Mouse (Mus musculus) neutrophil, adult 5-6 weeks (primary cell): ENCODE measurements at regions not wholly inside any gene's neighbourhood (a gene's known extent, or its start where the extent isn't known, plus 50 kb on each side); places are given as distances from the start of the nearest gene placed in this dataset.

Source experiments
- ATAC-seq: fragments of 151-379, 151-347 bp; 2 replicates; pipeline ENCODE4 v1.8.0; 2017; ENCODE audit warnings: mild to moderate bottlenecking, moderate TSS enrichment; ENCODE audit not compliant: insufficient number of reproducible peaks, poor library complexity, low FRiP score, severe bottlenecking; ENCODE audit errors: extremely low read depth

GRCm38 (mm10) chr13:99784314-99784713 lies 116.6 kb downstream of the Cartpt start:
- no peak for ATAC-seq

GRCm38 (mm10) chr13:99782883-99783721 lies 117.8 kb downstream of the Cartpt start:
- ATAC-seq = no peak

- no peak for ATAC-seq
These were observed 119.3 kb downstream of the Cartpt start for GRCm38 (mm10) chr13:99781616-99782015.

- no peak for ATAC-seq
These were observed 120.0 kb downstream of the Cartpt start for GRCm38 (mm10) chr13:99780751-99781460.

- ATAC-seq = no peak
These were observed 122.1 kb downstream of the Cartpt start for GRCm38 (mm10) chr13:99778747-99779146.

- no peak for ATAC-seq
These were observed 123.2 kb downstream of the Cartpt start for GRCm38 (mm10) chr13:99777736-99778135.

- ATAC-seq = no peak
These were observed 134.9 kb downstream of the Cartpt start for GRCm38 (mm10) chr13:99765965-99766364.

GRCm38 (mm10) chr13:99764764-99765163 lies 136.1 kb downstream of the Cartpt start:
- ATAC-seq = peak; percentile 51; the same call in 1 of the 2 replicates

GRCm38 (mm10) chr13:99764097-99764714 lies 136.7 kb downstream of the Cartpt start:
- peak; percentile 51; the same call in 1 of the 2 replicates for ATAC-seq

- no peak for ATAC-seq
These were observed 139.0 kb downstream of the Cartpt start for GRCm38 (mm10) chr13:99761843-99762242.

- ATAC-seq = no peak
These were observed 139.5 kb downstream of the Cartpt start for GRCm38 (mm10) chr13:99761423-99761822.

GRCm38 (mm10) chr13:99760646-99761045 lies 140.2 kb downstream of the Cartpt start:
- ATAC-seq = no peak

GRCm38 (mm10) chr13:99759256-99760044 lies 141.4 kb downstream of the Cartpt start:
- ATAC-seq = peak; percentile 55; the same call in 1 of the 2 replicates

GRCm38 (mm10) chr13:99754701-99755100 lies 146.2 kb downstream of the Cartpt start:
- ATAC-seq = no peak

- no peak for ATAC-seq
These were observed 146.6 kb downstream of the Cartpt start for GRCm38 (mm10) chr13:99754251-99754652.

- no peak for ATAC-seq
These were observed 147.4 kb downstream of the Cartpt start for GRCm38 (mm10) chr13:99753526-99753925.

- ATAC-seq = no peak
These were observed 150.2 kb downstream of the Cartpt start for GRCm38 (mm10) chr13:99750729-99751128.

- no peak for ATAC-seq
These were observed 151.5 kb downstream of the Cartpt start for GRCm38 (mm10) chr13:99749342-99749741.

GRCm38 (mm10) chr13:99748128-99748527 lies 152.8 kb downstream of the Cartpt start:
- no peak for ATAC-seq
